Mouse (Mus musculus) thymus, postnatal 14 days (tissue): Measurements from ENCODE around the gene Tbc1d22a.

ENCODE experiments used
- DNase-seq: peaks from one replicate; pipeline ENCODE4 v3.0.0; 2021

Gene Tbc1d22a

GRCm38 (mm10) chr15:86415951-86416350 lies 201.7 kb downstream of the Tbc1d22a start:
- no peak for DNase-seq

GRCm38 (mm10) chr15:86418436-86418835 lies 204.2 kb downstream of the Tbc1d22a start:
- DNase-seq, result no peak

- no peak for DNase-seq
Observed at GRCm38 (mm10) chr15:86419620-86420019, 205.4 kb downstream of the Tbc1d22a start.

GRCm38 (mm10) chr15:86422858-86423257 lies 208.6 kb downstream of the Tbc1d22a start:
- DNase-seq, result no peak

- no peak for DNase-seq
Observed at GRCm38 (mm10) chr15:86423884-86424283, 209.6 kb downstream of the Tbc1d22a start.

GRCm38 (mm10) chr15:86424971-86425370 lies 210.7 kb downstream of the Tbc1d22a start:
- no peak for DNase-seq

- DNase-seq, result no peak
Observed at GRCm38 (mm10) chr15:86426364-86427000, 212.2 kb downstream of the Tbc1d22a start.

- DNase-seq, result no peak
Observed at GRCm38 (mm10) chr15:86427439-86427838, 213.2 kb downstream of the Tbc1d22a start.

- DNase-seq, result no peak
Observed at GRCm38 (mm10) chr15:86428496-86428895, 214.2 kb downstream of the Tbc1d22a start.

- DNase-seq, result peak; percentile 36
Observed at GRCm38 (mm10) chr15:86429766-86430335, 215.6 kb downstream of the Tbc1d22a start.

- DNase-seq, result no peak
Observed at GRCm38 (mm10) chr15:86431539-86432080, 217.4 kb downstream of the Tbc1d22a start.

- no peak for DNase-seq
Observed at GRCm38 (mm10) chr15:86432791-86433190, 218.5 kb downstream of the Tbc1d22a start.

- no peak for DNase-seq
Observed at GRCm38 (mm10) chr15:86433378-86433777, 219.1 kb downstream of the Tbc1d22a start.

GRCm38 (mm10) chr15:86434241-86434640 lies 220.0 kb downstream of the Tbc1d22a start:
- no peak for DNase-seq

GRCm38 (mm10) chr15:86437346-86437745 lies 223.1 kb downstream of the Tbc1d22a start:
- DNase-seq, result peak; percentile 75

GRCm38 (mm10) chr15:86439015-86439796 lies 224.9 kb downstream of the Tbc1d22a start:
- no peak for DNase-seq

GRCm38 (mm10) chr15:86444271-86444670 lies 230.0 kb downstream of the Tbc1d22a start:
- no peak for DNase-seq

GRCm38 (mm10) chr15:86446064-86446463 lies 231.8 kb downstream of the Tbc1d22a start:
- DNase-seq, result no peak

GRCm38 (mm10) chr15:86447251-86447650 lies 233.0 kb downstream of the Tbc1d22a start:
- no peak for DNase-seq

GRCm38 (mm10) chr15:86449236-86449635 lies 235.0 kb downstream of the Tbc1d22a start:
- no peak for DNase-seq

GRCm38 (mm10) chr15:86449794-86450193 lies 235.5 kb downstream of the Tbc1d22a start:
- no peak for DNase-seq

GRCm38 (mm10) chr15:86459413-86459812 lies 245.2 kb downstream of the Tbc1d22a start:
- no peak for DNase-seq

GRCm38 (mm10) chr15:86462636-86463035 lies 248.4 kb downstream of the Tbc1d22a start:
- DNase-seq, result no peak

GRCm38 (mm10) chr15:86468082-86468481 lies 253.8 kb downstream of the Tbc1d22a start:
- DNase-seq, result no peak
